Comparison of ENCODE assay signal across 17 mouse cellular contexts in the genomic region with DNA sequence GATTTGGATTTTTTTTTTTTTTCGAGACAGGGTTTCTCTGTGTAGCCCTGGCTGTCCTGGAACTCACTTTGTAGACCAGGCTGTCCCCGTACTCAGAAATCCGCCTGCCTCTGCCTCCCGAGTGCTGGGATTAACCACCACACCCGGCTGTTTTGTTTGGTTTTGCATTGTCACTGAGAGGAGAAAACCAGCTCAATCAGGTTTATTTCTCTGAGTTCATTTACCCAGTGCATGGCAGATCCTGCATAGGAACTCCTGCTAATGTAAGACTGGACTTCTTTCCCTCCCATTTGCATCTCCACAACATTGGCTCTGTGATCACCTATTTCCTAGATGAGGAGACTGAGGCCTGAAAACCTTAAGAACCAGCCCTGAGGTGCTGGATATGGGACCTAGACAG.
"Had no signal": no experiment of that assay in that cellular context is flagged by ENCODE, and none has a peak within 500 bp of the region (broad histone marks: within the 10 kb centered on the region; RNA-seq: fewer than 3 reads in every experiment).

No protein-coding gene starts in this region.

- H3K9ac ChIP-seq: kidney, embryonic 15.5 days; limb, embryonic 12.5 days; limb, embryonic 15.5 days; liver, embryonic 12.5 days; liver, embryonic 15.5 days had no signal

- H3K36me3 ChIP-seq: kidney, embryonic 15.5 days; limb, embryonic 12.5 days; limb, embryonic 15.5 days; liver, embryonic 12.5 days; liver, embryonic 15.5 days had no signal

- H3K9me3 ChIP-seq: kidney, embryonic 15.5 days; limb, embryonic 12.5 days; limb, embryonic 15.5 days; liver, embryonic 12.5 days; liver, embryonic 15.5 days had no signal

- DNase-seq: kidney, postnatal 10 days; kidney, postnatal 36 days; layer of hippocampus, postnatal 36 days; left cerebral cortex, postnatal 4 days; lung, adult 2 months; lung, postnatal 14 days; lung, postnatal 4 days; midbrain, embryonic 14.5 days; thymus, adult 18-20 months; thymus, postnatal 14 days; thymus, postnatal 4 days had no signal

- H3K4me3 ChIP-seq: kidney, embryonic 15.5 days; limb, embryonic 12.5 days; limb, embryonic 15.5 days; liver, embryonic 12.5 days; liver, embryonic 15.5 days had no signal

- H3K4me1 ChIP-seq: kidney, embryonic 15.5 days; limb, embryonic 12.5 days; limb, embryonic 15.5 days; liver, embryonic 12.5 days; liver, embryonic 15.5 days had no signal

- H3K27me3 ChIP-seq: kidney, embryonic 15.5 days; limb, embryonic 12.5 days; limb, embryonic 15.5 days; liver, embryonic 15.5 days had no signal

- H3K27ac ChIP-seq: kidney, embryonic 15.5 days; limb, embryonic 12.5 days; limb, embryonic 15.5 days; liver, embryonic 12.5 days; liver, embryonic 15.5 days had no signal

- H3K4me2 ChIP-seq: kidney, embryonic 15.5 days; limb, embryonic 12.5 days; limb, embryonic 15.5 days; liver, embryonic 12.5 days; liver, embryonic 15.5 days; midbrain, embryonic 11.5 days had no signal
